Mouse (Mus musculus): ENCODE results near the gene Lilrb4a. TPM values are rescaled to one million over a fixed set of nuclear protein-coding genes. Genes with fewer than 3 reads are reported as not detected.
A peak's percentile ranks its signal among the peaks of the same experiment; 100 is the strongest.

Gene Lilrb4a
- polyA plus RNA-seq, 1 experiment from 2014 or later, result 5.1 TPM

DNA sequence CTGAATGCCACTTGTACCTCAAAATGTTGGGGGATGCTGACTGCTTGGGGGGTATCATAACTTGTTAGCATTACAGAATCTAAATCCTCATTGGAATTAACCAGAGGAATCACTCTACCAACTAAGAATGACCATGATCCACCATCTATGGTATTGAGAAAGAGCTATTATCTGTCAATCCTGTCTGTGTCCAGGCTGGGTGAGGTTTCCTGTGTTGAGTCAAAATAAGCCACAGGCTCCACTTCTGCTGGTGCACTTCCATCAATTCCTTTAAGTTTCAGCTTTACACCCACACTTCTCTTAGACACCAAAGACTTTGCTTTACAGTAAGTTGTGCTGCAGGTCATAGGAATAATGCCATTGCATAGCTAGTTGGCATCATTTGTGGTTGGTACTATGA lies 30.7 kb downstream of the Lilrb4a start:
- H3K27me3 ChIP-seq (replicated peaks; ENCODE audit: control insufficient read depth, insufficient read depth, low read length), result no peaks in the 10 kb centered on the region
- no peaks in the 10 kb centered on the region for H3K9me3 ChIP-seq (ENCODE audit: control insufficient read depth, low read length)
- no peaks in the 10 kb centered on the region for H3K36me3 ChIP-seq (ENCODE audit: control insufficient read depth, insufficient read depth, low read length)

DNA sequence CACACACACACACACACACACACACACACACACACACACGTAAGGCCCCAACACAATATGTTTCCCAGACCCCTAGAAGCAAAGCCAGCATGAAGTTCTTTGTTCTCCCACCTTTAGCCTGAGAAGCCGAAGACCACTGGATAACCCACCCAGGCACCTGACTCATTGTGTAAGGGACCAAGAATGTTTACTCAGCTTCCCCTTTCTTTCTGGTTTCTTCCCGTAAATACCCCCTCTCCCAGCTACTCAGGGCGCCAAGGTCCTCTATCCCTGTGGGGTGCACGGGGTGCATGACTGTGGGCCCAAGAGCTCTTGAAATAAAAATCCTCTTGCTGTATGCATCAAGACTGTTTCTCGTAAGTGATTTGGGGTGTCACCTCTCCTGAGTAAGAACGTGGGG lies 35.3 kb downstream of the Lilrb4a start:
- no peaks in the 10 kb centered on the region for H3K36me3 ChIP-seq (ENCODE audit: control insufficient read depth, insufficient read depth, low read length)
- WGBS, result 58% methylated on average over 7 of the region's 7 CpGs
- no peaks in the 10 kb centered on the region for H3K4me1 ChIP-seq (replicated peaks; ENCODE audit: control insufficient read depth, insufficient read depth, low read length)
- H3K4me3 ChIP-seq (ENCODE audit: low read depth, low read length), result no peak overlapping the region
- H3K27me3 ChIP-seq (replicated peaks; ENCODE audit: control insufficient read depth, insufficient read depth, low read length), result no peaks in the 10 kb centered on the region
- no peak overlapping the region for H3K27ac ChIP-seq (ENCODE audit: low read depth, low read length)
- no peak overlapping the region for H3K9ac ChIP-seq (ENCODE audit: low read depth, low read length)
- DNase-seq (ENCODE audit: low spot score), result no peak
- H3K4me2 ChIP-seq, result no peak overlapping the region
- ATAC-seq (replicated peaks; ENCODE audit: low FRiP score), result no peak
- no peaks in the 10 kb centered on the region for H3K9me3 ChIP-seq (ENCODE audit: control insufficient read depth, low read length)

More for the DNA sequence above, 30.7 kb downstream of the Lilrb4a start:
- H3K9ac ChIP-seq (ENCODE audit: low read depth, low read length), result no peak overlapping the region
- ATAC-seq (replicated peaks; ENCODE audit: low FRiP score), result no peak
- no peaks in the 10 kb centered on the region for H3K4me1 ChIP-seq (replicated peaks; ENCODE audit: control insufficient read depth, insufficient read depth, low read length)
- H3K4me2 ChIP-seq, result no peak overlapping the region
- H3K27ac ChIP-seq (ENCODE audit: low read depth, low read length), result no peak overlapping the region
- DNase-seq (ENCODE audit: low spot score), result no peak
- H3K4me3 ChIP-seq (ENCODE audit: low read depth, low read length), result no peak overlapping the region

GRCm38 (mm10) chr10:51526633-51527032 lies 35.9 kb downstream of the Lilrb4a start:
- H3K27ac ChIP-seq (ENCODE audit: low read depth, low read length), result no peak overlapping the region

GRCm38 (mm10) chr10:51528840-51529434 lies 38.2 kb downstream of the Lilrb4a start:
- H3K4me3 ChIP-seq (ENCODE audit: low read depth, low read length), result no peak overlapping the region
- no peaks in the 10 kb centered on the region for H3K27me3 ChIP-seq (replicated peaks; ENCODE audit: control insufficient read depth, insufficient read depth, low read length)
- no peak overlapping the region for H3K27ac ChIP-seq (ENCODE audit: low read depth, low read length)
- 27% methylated on average over 8 of the region's 8 CpGs for WGBS
- H3K4me2 ChIP-seq, result peak overlapping the region; percentile 12; the same call in 1 of the 2 replicates
- no peak for DNase-seq (ENCODE audit: low spot score)
- H3K9me3 ChIP-seq (ENCODE audit: control insufficient read depth, low read length), result no peaks in the 10 kb centered on the region
- peak; percentile 60; the same call in 1 of the 2 replicates for ATAC-seq (replicated peaks; ENCODE audit: low FRiP score)
- no peaks in the 10 kb centered on the region for H3K36me3 ChIP-seq (ENCODE audit: control insufficient read depth, insufficient read depth, low read length)
- no peak overlapping the region for H3K9ac ChIP-seq (ENCODE audit: low read depth, low read length)
- H3K4me1 ChIP-seq (replicated peaks; ENCODE audit: control insufficient read depth, insufficient read depth, low read length), result no peaks in the 10 kb centered on the region

More at GRCm38 (mm10) chr10:51526633-51527032, 35.9 kb downstream of the Lilrb4a start:
- 67% methylated on average over 4 of the region's 4 CpGs for WGBS
- H3K36me3 ChIP-seq (ENCODE audit: control insufficient read depth, insufficient read depth, low read length), result no peaks in the 10 kb centered on the region
- H3K9me3 ChIP-seq (ENCODE audit: control insufficient read depth, low read length), result no peaks in the 10 kb centered on the region
- H3K27me3 ChIP-seq (replicated peaks; ENCODE audit: control insufficient read depth, insufficient read depth, low read length), result no peaks in the 10 kb centered on the region
- no peaks in the 10 kb centered on the region for H3K4me1 ChIP-seq (replicated peaks; ENCODE audit: control insufficient read depth, insufficient read depth, low read length)
- DNase-seq (ENCODE audit: low spot score) (no peak), ATAC-seq (replicated peaks; ENCODE audit: low FRiP score) (no peak)
- no peak overlapping the region for H3K4me3 ChIP-seq (ENCODE audit: low read depth, low read length)
- H3K9ac ChIP-seq (ENCODE audit: low read depth, low read length), result no peak overlapping the region
- no peak overlapping the region for H3K4me2 ChIP-seq

DNA sequence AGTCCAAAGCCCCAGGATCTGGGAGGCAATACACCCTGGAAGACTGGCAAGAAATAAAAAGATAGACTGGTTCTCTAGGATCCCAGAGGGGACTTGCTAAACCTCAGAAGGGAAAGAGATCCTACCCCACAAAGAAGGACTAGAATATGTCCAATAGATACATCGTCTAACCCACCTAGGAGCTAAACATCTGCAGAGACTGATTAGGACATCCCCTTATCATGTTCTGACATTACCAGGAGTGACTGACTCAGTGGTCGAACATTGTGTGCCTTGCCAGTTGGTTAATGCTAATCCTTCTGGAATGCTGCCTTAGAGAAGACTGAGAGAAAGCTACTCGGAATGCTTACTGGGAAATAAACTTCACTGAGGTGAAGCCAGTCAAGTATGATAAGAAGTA lies 38.7 kb downstream of the Lilrb4a start:
- no peak for ATAC-seq (replicated peaks; ENCODE audit: low FRiP score)
- H3K36me3 ChIP-seq (ENCODE audit: control insufficient read depth, insufficient read depth, low read length), result no peaks in the 10 kb centered on the region
- H3K4me3 ChIP-seq (ENCODE audit: low read depth, low read length), result no peak overlapping the region
- DNase-seq (ENCODE audit: low spot score), result no peak
- no peaks in the 10 kb centered on the region for H3K9me3 ChIP-seq (ENCODE audit: control insufficient read depth, low read length)
- H3K4me1 ChIP-seq (replicated peaks; ENCODE audit: control insufficient read depth, insufficient read depth, low read length), result no peaks in the 10 kb centered on the region
- 46% methylated on average over 3 of the region's 3 CpGs for WGBS
- no peak overlapping the region for H3K9ac ChIP-seq (ENCODE audit: low read depth, low read length)
- no peak overlapping the region for H3K4me2 ChIP-seq
- H3K27ac ChIP-seq (ENCODE audit: low read depth, low read length), result no peak overlapping the region
- H3K27me3 ChIP-seq (replicated peaks; ENCODE audit: control insufficient read depth, insufficient read depth, low read length), result no peaks in the 10 kb centered on the region

GRCm38 (mm10) chr10:51530813-51531212 lies 40.1 kb downstream of the Lilrb4a start:
- 77% methylated on average over 7 of the region's 7 CpGs for WGBS
- no peaks in the 10 kb centered on the region for H3K9me3 ChIP-seq (ENCODE audit: control insufficient read depth, low read length)
- DNase-seq (ENCODE audit: low spot score), result no peak
- no peaks in the 10 kb centered on the region for H3K36me3 ChIP-seq (ENCODE audit: control insufficient read depth, insufficient read depth, low read length)
- ATAC-seq (replicated peaks; ENCODE audit: low FRiP score), result no peak
- no peak overlapping the region for H3K4me3 ChIP-seq (ENCODE audit: low read depth, low read length)
- no peak overlapping the region for H3K9ac ChIP-seq (ENCODE audit: low read depth, low read length)
- no peak overlapping the region for H3K27ac ChIP-seq (ENCODE audit: low read depth, low read length)
- H3K4me2 ChIP-seq, result no peak overlapping the region
- no peaks in the 10 kb centered on the region for H3K27me3 ChIP-seq (replicated peaks; ENCODE audit: control insufficient read depth, insufficient read depth, low read length)
- no peaks in the 10 kb centered on the region for H3K4me1 ChIP-seq (replicated peaks; ENCODE audit: control insufficient read depth, insufficient read depth, low read length)

Other genes with a start within 250 kb of the Lilrb4a start
- gene Gm49339, start 10.3 kb upstream of the Lilrb4a start, polyA plus RNA-seq (2014; fragmentation: Nextera tagmentation; extraction: Ambion mirVana), result 2.5 TPM in 1 of 2 replicates, not detected in the other
- gene Lilr4b, start 10.3 kb upstream of the Lilrb4a start, polyA plus RNA-seq (2014; fragmentation: Nextera tagmentation; extraction: Ambion mirVana), result 0.96 and 1.1 TPM in 2 replicates
- 1.2 TPM in 2 replicates for gene Fam162b, start 99.6 kb downstream of the Lilrb4a start, polyA plus RNA-seq (2014; fragmentation: Nextera tagmentation; extraction: Ambion mirVana)
- not detected in 2 replicates for gene Gprc6a, start 140.5 kb downstream of the Lilrb4a start, polyA plus RNA-seq (2014; fragmentation: Nextera tagmentation; extraction: Ambion mirVana)
- gene Rfx6, start 186.8 kb downstream of the Lilrb4a start, polyA plus RNA-seq (2014; fragmentation: Nextera tagmentation; extraction: Ambion mirVana), result 0.19 and 0.45 TPM in 2 replicates

Measured in liver, embryonic 11.5 days (tissue).